Mouse (Mus musculus) brain, adult 2 months (tissue): ENCODE measurements around the gene Tcea2.

Source experiments
- DNase-seq: peaks from one replicate; pipeline ENCODE4 v3.0.0; 2011; ENCODE audit warnings: low read depth, low spot score

Tcea2 gene

DNA sequence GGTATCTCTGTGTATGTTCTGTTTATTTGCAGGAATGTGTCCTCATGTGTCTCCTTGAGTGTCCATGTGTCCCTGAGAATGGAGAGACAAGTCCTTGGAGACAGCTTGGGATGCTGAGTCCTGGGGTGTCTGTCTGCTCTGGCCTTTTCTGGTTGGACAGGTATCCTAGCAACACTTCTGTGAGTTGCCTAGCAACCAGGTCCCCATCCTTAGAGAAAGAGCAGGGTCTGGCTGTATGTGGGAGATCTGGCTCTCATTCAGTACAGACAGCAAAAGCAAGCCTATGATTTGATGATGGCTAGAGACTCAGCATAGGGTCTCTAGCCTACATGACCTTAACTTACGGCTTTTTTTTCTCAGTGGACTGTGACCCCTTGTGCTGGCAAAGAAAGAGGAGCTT, 33.6 kb downstream of the Tcea2 start:
- DNase-seq, result peak; percentile 94

DNA sequence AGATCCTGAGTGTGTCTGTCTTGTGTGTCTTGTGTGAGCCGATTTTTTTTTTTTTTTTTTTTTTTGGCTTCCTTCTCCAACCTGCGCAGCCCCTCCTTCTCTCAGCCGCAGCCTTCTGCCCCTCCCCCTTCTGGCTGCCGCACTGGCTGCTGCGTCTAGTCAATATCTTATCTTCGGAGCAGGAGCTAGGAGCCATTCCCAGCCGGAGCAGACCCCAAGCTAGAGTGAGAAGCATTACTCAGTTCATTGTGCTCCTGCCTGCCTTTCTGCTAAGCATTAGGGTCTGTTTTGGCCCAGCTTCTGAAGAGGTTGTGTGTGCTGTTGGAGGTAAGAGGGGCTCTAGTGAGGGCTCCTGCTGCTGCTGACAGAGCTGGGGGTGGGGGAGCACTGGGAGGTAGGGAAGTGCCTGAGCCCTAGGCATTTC, 34.8 kb downstream of the Tcea2 start, which contains the start of gene Oprl1:
TSS of gene Oprl1 (plus strand) at position 114 of the 424 bp plus-strand sequence.
- peak; percentile 85 for DNase-seq

GRCm38 (mm10) chr2:181715382-181715781, 35.3 kb downstream of the Tcea2 start:
- no peak for DNase-seq

- DNase-seq, result peak; percentile 63
These were observed 36.9 kb downstream of the Tcea2 start for GRCm38 (mm10) chr2:181716991-181717390.

- peak; percentile 70 for DNase-seq
These were observed 40.0 kb downstream of the Tcea2 start for GRCm38 (mm10) chr2:181720061-181720460.

DNA sequence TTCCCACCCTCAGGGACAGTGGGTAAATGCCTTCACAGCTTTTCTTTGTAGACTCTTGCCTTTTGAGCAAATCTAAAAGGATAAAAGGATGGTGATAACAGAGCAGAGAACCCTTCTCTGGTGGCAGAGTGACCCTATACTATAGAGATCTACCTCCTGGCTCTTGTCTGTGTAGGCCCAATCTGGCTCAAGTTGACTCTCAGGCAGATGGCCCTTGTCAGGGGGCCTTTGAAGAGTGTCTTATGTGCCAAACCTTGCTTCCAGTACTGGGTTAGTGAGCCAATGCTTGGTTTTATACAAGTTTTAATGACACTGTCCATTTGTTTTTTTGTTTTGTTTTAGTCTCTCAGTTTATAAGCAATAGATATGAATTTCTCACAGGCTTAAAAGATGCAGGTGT, 41.1 kb downstream of the Tcea2 start:
- peak; percentile 96 for DNase-seq

DNA sequence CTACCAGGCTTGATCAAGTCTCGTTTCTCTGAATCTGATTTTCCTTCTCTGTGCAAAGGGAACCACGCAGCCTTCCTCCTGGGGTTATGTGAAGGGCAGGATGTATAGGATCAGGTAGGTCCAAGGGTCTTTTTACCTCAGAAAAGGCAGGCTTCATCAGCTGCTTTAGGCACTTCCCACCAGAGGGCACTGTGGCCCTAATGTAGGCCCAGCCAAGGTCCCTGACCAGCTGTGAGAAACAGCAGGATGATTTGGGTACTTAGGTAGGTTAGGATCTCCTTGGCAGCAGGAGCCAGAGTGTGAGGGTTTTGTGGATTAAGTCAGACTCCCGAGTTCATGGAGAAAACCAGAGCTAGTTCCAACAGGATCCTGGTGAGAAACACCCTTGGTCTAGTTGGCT, 42.1 kb downstream of the Tcea2 start:
- DNase-seq, result peak; percentile 73

GRCm38 (mm10) chr2:181727659-181728262, 47.7 kb downstream of the Tcea2 start:
- DNase-seq, result no peak

GRCm38 (mm10) chr2:181730051-181730450, 49.9 kb downstream of the Tcea2 start:
- no peak for DNase-seq
